Mouse (Mus musculus) ovary, postnatal 36 days (tissue): Measurements from ENCODE around the gene Olfr1133.
"Not testable (repeated sequence)": the region's sequence is repeated elsewhere in the genome, so short reads cannot be mapped to it uniquely, and the experiment has no call there.

Experiments used
- DNase-seq: peaks from one replicate; pipeline ENCODE4 v3.0.0; 2022; ENCODE audit warnings: low spot score, mixed read lengths

The Olfr1133 gene

GRCm38 (mm10) chr2:87647274-87647673 lies at the start of gene Olfr1133:
Olfr1133 (minus strand) TSS chr2:87647374.
- no peak for DNase-seq

- DNase-seq, result no peak
Measured at GRCm38 (mm10) chr2:87693847-87694246, 46.7 kb upstream of the Olfr1133 start, which contains the start of gene Olfr1136. Olfr1136 (minus strand) TSS chr2:87693947.

- DNase-seq, result no peak
Measured at GRCm38 (mm10) chr2:87673564-87673963, 26.4 kb upstream of the Olfr1133 start, which contains the start of gene Olfr1135. Olfr1135 (minus strand) TSS chr2:87673664.

GRCm38 (mm10) chr2:87658360-87658759 lies 11.2 kb upstream of the Olfr1133 start, which contains the start of gene Olfr1134:
Olfr1134 (minus strand) TSS chr2:87658460.
- DNase-seq, result no peak

- no peak for DNase-seq
Measured at GRCm38 (mm10) chr2:87642441-87642840, 4.7 kb downstream of the Olfr1133 start.

GRCm38 (mm10) chr2:87637435-87637834 lies 9.7 kb downstream of the Olfr1133 start, which contains the start of gene Olfr1132:
Olfr1132 (minus strand) TSS chr2:87637535.
- no peak for DNase-seq

GRCm38 (mm10) chr2:87626804-87627203 lies 20.4 kb downstream of the Olfr1133 start, which contains the start of gene Olfr1131:
Olfr1131 (plus strand) TSS chr2:87627104.
- no peak for DNase-seq

- DNase-seq, result not testable (repeated sequence)
Measured at GRCm38 (mm10) chr2:87605912-87606311, 41.3 kb downstream of the Olfr1133 start, which contains the start of gene Olfr1130. Olfr1130 (plus strand) TSS chr2:87606212.
